Mouse (Mus musculus) stomach, postnatal 0 days (tissue): ENCODE measurements around the gene Sp100.

Experiments used
- CTCF ChIP-seq: IDR thresholded peaks from 2 replicates; pipeline ENCODE4 v1.5.1; 2016; ENCODE audit warnings: antibody characterized with exemption, low read depth, mild to moderate bottlenecking, moderate library complexity
- EP300 ChIP-seq: optimal IDR thresholded peaks from 2 replicates; pipeline ENCODE3; 2016; ENCODE audit warnings: antibody characterized with exemption

DNA sequence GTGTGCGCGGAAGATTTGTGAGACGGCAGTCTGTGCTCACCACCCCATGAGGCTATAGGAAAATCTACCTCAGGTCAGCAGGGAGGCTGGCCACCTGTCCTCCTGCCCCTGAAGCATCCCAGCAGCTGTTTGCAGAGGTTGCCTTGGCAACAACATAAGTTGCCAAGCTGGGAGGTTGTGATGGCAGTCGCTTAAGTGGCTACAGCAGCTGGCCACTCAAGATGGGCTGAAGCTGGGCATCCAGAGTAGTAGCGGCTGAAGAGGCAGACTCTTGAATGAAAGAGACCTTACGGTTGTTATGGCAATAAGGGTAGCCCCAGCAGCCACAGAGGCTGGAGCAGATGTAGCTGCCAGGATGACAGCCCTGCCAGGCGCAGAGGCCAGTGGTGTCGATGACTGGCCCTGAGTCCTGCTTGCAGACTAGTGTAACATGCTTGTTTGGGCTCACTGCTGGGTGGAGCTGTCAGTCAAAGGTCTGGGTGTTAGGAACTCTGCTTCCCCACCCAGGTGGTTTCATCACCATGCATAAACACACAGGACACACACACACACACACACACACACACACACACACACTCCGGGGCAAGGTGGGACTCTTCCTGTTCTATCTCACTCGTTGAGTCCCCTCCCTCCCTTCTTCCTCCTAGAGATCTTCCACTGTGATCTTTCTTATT is 70.6 kb downstream of the Sp100 start:
- TF ChIP-seq CTCF (no peak), EP300 (no peak)
